10 mouse cellular contexts compared by ENCODE assay signal in the genomic region with DNA sequence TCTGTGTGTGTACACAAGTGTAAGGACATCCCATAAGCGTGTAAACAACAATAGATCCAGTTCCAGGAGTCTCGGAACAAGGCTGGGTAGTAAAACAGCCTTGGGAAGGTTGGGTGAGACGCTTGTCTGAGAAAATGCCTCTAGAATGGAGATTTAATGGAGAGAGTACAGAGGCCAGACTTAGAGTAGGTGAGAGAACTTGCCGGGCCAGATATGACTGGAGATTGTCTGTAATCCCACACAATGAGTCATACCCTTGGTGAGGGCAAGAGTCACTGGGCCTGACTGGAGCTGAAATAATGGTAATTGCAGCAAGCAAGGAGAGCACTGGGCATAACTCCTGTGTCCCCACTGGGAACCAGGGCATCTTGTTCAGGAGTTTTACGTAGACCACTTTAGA. TPM values are rescaled to one million over a fixed set of nuclear protein-coding genes. Genes with fewer than 3 reads are reported as not detected.
A peak's percentile ranks its signal among the peaks of the same experiment; 100 is the strongest.
DNase-seq lines count a peak whose midpoint lies in the region; ATAC-seq and TF ChIP-seq lines count a peak whose summit lies in the region.
"Had no signal": no experiment of that assay in that cellular context is flagged by ENCODE, and none has a peak within 500 bp of the region (broad histone marks: within the 10 kb centered on the region; RNA-seq: fewer than 3 reads in every experiment).

No protein-coding gene starts in this region.

- H3K4me1 ChIP-seq in heart, postnatal 0 days (ENCODE audit: control insufficient read depth, insufficient read depth), result no peaks in the 10 kb centered on the region
- peaks cover 25% of the 10 kb centered on the region for H3K4me1 ChIP-seq in embryonic facial prominence, embryonic 10.5 days
- H3K4me1 ChIP-seq in liver, embryonic 16.5 days (ENCODE audit: control insufficient read depth, low read depth, low read length), result peaks cover 28% of the 10 kb centered on the region

- 79% methylated on average over 5 of the region's 5 CpGs for WGBS in heart, postnatal 0 days
- 85% methylated on average over 5 of the region's 5 CpGs for WGBS in embryonic facial prominence, embryonic 10.5 days
- 79% methylated on average over 5 of the region's 5 CpGs for WGBS in liver, embryonic 16.5 days (ENCODE audit: insufficient replicate concordance)

- intact Hi-C loops in heart, postnatal 10 days (cut with DNase I), result no loop called here

- H3K27ac ChIP-seq in heart, postnatal 0 days (ENCODE audit: low read depth), result no peak overlapping the region
- no peak overlapping the region for H3K27ac ChIP-seq in embryonic facial prominence, embryonic 10.5 days (replicated peaks)
- no peak overlapping the region for H3K27ac ChIP-seq in liver, embryonic 16.5 days (ENCODE audit: low read length)

- H3K4me2 ChIP-seq in heart, postnatal 0 days (ENCODE audit: low read depth, low read length), result 0 out of 2 replicates have a peak overlapping the region, but pooled peaks have one; percentile 84
- peak overlapping the region; percentile 62 for H3K4me2 ChIP-seq in liver, embryonic 16.5 days (ENCODE audit: low read depth, low read length)

- TF ChIP-seq CTCF in heart, postnatal 0 days (IDR thresholded peaks at IDR 0.05; ENCODE audit: low read depth), result no peak

- no peaks in the 10 kb centered on the region for H3K9me3 ChIP-seq in heart, postnatal 0 days (replicated peaks; ENCODE audit: control insufficient read depth, low read length)
- 0 out of 2 replicates have a peak, but pooled peaks cover 2% of the 10 kb centered on the region for H3K9me3 ChIP-seq in embryonic facial prominence, embryonic 10.5 days
- H3K9me3 ChIP-seq in liver, embryonic 16.5 days (replicated peaks; ENCODE audit: control insufficient read depth, low read length), result no peaks in the 10 kb centered on the region

- H3K27me3 ChIP-seq in heart, postnatal 0 days (ENCODE audit: control insufficient read depth, insufficient read depth, low read length), result no peaks in the 10 kb centered on the region
- H3K27me3 ChIP-seq in embryonic facial prominence, embryonic 10.5 days (replicated peaks; ENCODE audit: low read depth, poor library complexity, severe bottlenecking), result peaks cover 13% of the 10 kb centered on the region
- no peaks in the 10 kb centered on the region for H3K27me3 ChIP-seq in liver, embryonic 16.5 days (ENCODE audit: control insufficient read depth, insufficient read depth, low read depth, low read length)

- TF ChIP-seq EP300 in heart, postnatal 0 days (IDR thresholded peaks at IDR 0.05; ENCODE audit: low read depth), result no peak

- no peak overlapping the region for H3K9ac ChIP-seq in heart, postnatal 0 days (replicated peaks; ENCODE audit: low read depth, low read length)
- no peak overlapping the region for H3K9ac ChIP-seq in liver, embryonic 16.5 days (ENCODE audit: low read depth, low read length)

- no peak for ATAC-seq in heart, postnatal 0 days (ENCODE audit: insufficient read depth, low read depth)
- ATAC-seq in liver, embryonic 16.5 days (ENCODE audit: low read depth), result no peak
- ATAC-seq in granulocyte monocyte progenitor cell, adult 5-6 weeks (replicated peaks; ENCODE audit: poor library complexity, severe bottlenecking), result no peak

- H3K36me3 ChIP-seq in heart, postnatal 0 days (replicated peaks; ENCODE audit: control insufficient read depth, insufficient read depth, low read length), result no peaks in the 10 kb centered on the region
- H3K36me3 ChIP-seq in embryonic facial prominence, embryonic 10.5 days (replicated peaks), result peaks cover 2% of the 10 kb centered on the region; the same call in 1 of the 2 replicates
- peaks cover 6% of the 10 kb centered on the region for H3K36me3 ChIP-seq in liver, embryonic 16.5 days (ENCODE audit: control insufficient read depth, insufficient read depth)

- no peak overlapping the region for H3K4me3 ChIP-seq in heart, postnatal 0 days (ENCODE audit: low read depth, low read length)
- H3K4me3 ChIP-seq in embryonic facial prominence, embryonic 10.5 days, result peak overlapping the region; percentile 78; the same call in 1 of the 2 replicates
- H3K4me3 ChIP-seq in liver, embryonic 16.5 days (ENCODE audit: low read depth, low read length), result peak overlapping the region; percentile 91

- DNase-seq in heart, postnatal 0 days (ENCODE audit: low spot score), result no peak
- no peak for DNase-seq in heart, postnatal 10 days
- peak; percentile 69 for DNase-seq in 3T3-L1 (ENCODE audit: low read depth, low spot score)
- no peak for DNase-seq in embryonic facial prominence, embryonic 10.5 days (ENCODE audit: low spot score)
- no peak for DNase-seq in c-Kit-positive CD71-positive TER-119-positive erythroid progenitor cells, embryonic 14.5 days (ENCODE audit: low spot score)
- no peak for DNase-seq in cerebellum, postnatal 10 days

RNA-seq across cellular contexts. Expression of gene Serinc5, which starts 2.2 kb away (rescaled TPM):
- total RNA-seq in heart, postnatal 0 days (2014; rRNA removed; ENCODE audit: low replicate concordance), result 28.2 TPM in 2 replicates
- 9.7 and 9.8 TPM in 2 replicates for polyA plus RNA-seq in heart, postnatal 0 days (2015; fragmentation: Nextera tagmentation; extraction: Ambion mirVana)
- 10 to 100 TPM; 30.7 to 36.8 TPM for total RNA-seq in heart, postnatal 10 days (2021)
- polyA plus RNA-seq in embryonic facial prominence, embryonic 10.5 days (2016; fragmentation: Nextera tagmentation; extraction: Ambion mirVana), result 11.6 TPM in 2 replicates
- 21.5 and 21.7 TPM in 2 replicates for polyA plus RNA-seq in liver, embryonic 16.5 days (2015; fragmentation: Nextera tagmentation; extraction: Ambion mirVana)
- 3.9 and 8.7 TPM in 2 replicates for total RNA-seq in granulocyte monocyte progenitor cell, adult 5-6 weeks (2014; fragmentation: Nextera tagmentation)
- total RNA-seq in granulocyte monocyte progenitor cell, adult 5-6 weeks (2017), result 4.1 and 5.5 TPM in 2 replicates

RNA-seq across cellular contexts. Expression of gene Spz1, which starts 37.1 kb away (rescaled TPM):
- not detected in 2 replicates for total RNA-seq in heart, postnatal 0 days (2014; rRNA removed; ENCODE audit: low replicate concordance)
- polyA plus RNA-seq in heart, postnatal 0 days (2015; fragmentation: Nextera tagmentation; extraction: Ambion mirVana), result not detected in 2 replicates
- total RNA-seq in heart, postnatal 10 days (2021), result not detected
- not detected in 2 replicates for polyA plus RNA-seq in embryonic facial prominence, embryonic 10.5 days (2016; fragmentation: Nextera tagmentation; extraction: Ambion mirVana)
- not detected in 2 replicates for polyA plus RNA-seq in liver, embryonic 16.5 days (2015; fragmentation: Nextera tagmentation; extraction: Ambion mirVana)
- total RNA-seq in granulocyte monocyte progenitor cell, adult 5-6 weeks (2014; fragmentation: Nextera tagmentation), result not detected in 2 replicates
- not detected in 2 replicates for total RNA-seq in granulocyte monocyte progenitor cell, adult 5-6 weeks (2017)
- polyA plus RNA-seq: heart, embryonic 16.5 days; limb, embryonic 11.5 days had no signal
